Mouse (Mus musculus) adrenal gland, adult 18-20 months (tissue): ENCODE measurements around the gene Herc6. TPM values are rescaled to one million over a fixed set of nuclear protein-coding genes. Genes with fewer than 3 reads are reported as not detected.

Experiments
- DNase-seq, 2 experiments: peaks; one replicate each; pipeline ENCODE4 v3.0.0; 2021 to 2022; ENCODE audit warnings: low spot score in 2 of 2
- total RNA-seq, 2 experiments: library from RNA; stranded (reverse); gene quantifications; 1 replicate in 1 of 2; 2 replicates in 1 of 2; pipeline ENCODE4 v1.2.3; 2021

The Herc6 gene
- total RNA-seq, 2 experiments from 2014 or later: 18.8 to 24.1 TPM

- peak in 1 of 2 experiments; percentile 46 for DNase-seq
Measured at GRCm38 (mm10) chr6:57570170-57570974, 10.4 kb upstream of the Herc6 start.

- DNase-seq: no peak
Measured at GRCm38 (mm10) chr6:57571587-57571986, 9.2 kb upstream of the Herc6 start.

GRCm38 (mm10) chr6:57581595-57581994 lies 795 bp downstream of the Herc6 start:
- no peak for DNase-seq

GRCm38 (mm10) chr6:57582356-57582755 lies 1.6 kb downstream of the Herc6 start:
- no peak for DNase-seq

- no peak for DNase-seq
Measured at GRCm38 (mm10) chr6:57605546-57606307, 24.9 kb downstream of the Herc6 start.

- DNase-seq: no peak
Measured at GRCm38 (mm10) chr6:57607999-57608398, 27.2 kb downstream of the Herc6 start.

- no peak for DNase-seq
Measured at GRCm38 (mm10) chr6:57609631-57610030, 28.8 kb downstream of the Herc6 start.

GRCm38 (mm10) chr6:57615788-57616187 lies 35.0 kb downstream of the Herc6 start:
- no peak for DNase-seq

- no peak for DNase-seq
Measured at GRCm38 (mm10) chr6:57639531-57639930, 58.7 kb downstream of the Herc6 start.

- peak; percentile 18 to 55 for DNase-seq
Measured at GRCm38 (mm10) chr6:57641789-57642188, 61.0 kb downstream of the Herc6 start.

- DNase-seq: no peak
Measured at GRCm38 (mm10) chr6:57647256-57647655, 66.5 kb downstream of the Herc6 start.

- DNase-seq: no peak
Measured at GRCm38 (mm10) chr6:57661295-57661694, 80.5 kb downstream of the Herc6 start.

GRCm38 (mm10) chr6:57684156-57684555 lies 103.4 kb downstream of the Herc6 start:
- no peak for DNase-seq

- DNase-seq: peak; percentile 74 to 79
Measured at GRCm38 (mm10) chr6:57691467-57692261, 110.9 kb downstream of the Herc6 start, which contains the start of gene Pyurf. Gene Pyurf, minus strand, starts transcription at chr6:57692078.

- DNase-seq: no peak
Measured at GRCm38 (mm10) chr6:57693116-57693515, 112.3 kb downstream of the Herc6 start.

GRCm38 (mm10) chr6:57701686-57702085 lies 120.9 kb downstream of the Herc6 start:
- DNase-seq: no peak

- peak in 1 of 2 experiments; percentile 39 for DNase-seq
Measured at GRCm38 (mm10) chr6:57702376-57702742, 121.6 kb downstream of the Herc6 start, which contains the start of gene Lancl2. Gene Lancl2, plus strand, starts transcription at chr6:57702540.

GRCm38 (mm10) chr6:57702743-57703499 lies 122.1 kb downstream of the Herc6 start:
- DNase-seq: peak; percentile 92 to 96

GRCm38 (mm10) chr6:57703703-57704102 lies 122.9 kb downstream of the Herc6 start:
- no peak for DNase-seq

- no peak for DNase-seq
Measured at GRCm38 (mm10) chr6:57706721-57707120, 125.9 kb downstream of the Herc6 start.
